Mouse (Mus musculus): ENCODE measurements around the gene Ing2.
A peak's percentile ranks its signal among the peaks of the same experiment; 100 is the strongest.

Gene Ing2

DNA sequence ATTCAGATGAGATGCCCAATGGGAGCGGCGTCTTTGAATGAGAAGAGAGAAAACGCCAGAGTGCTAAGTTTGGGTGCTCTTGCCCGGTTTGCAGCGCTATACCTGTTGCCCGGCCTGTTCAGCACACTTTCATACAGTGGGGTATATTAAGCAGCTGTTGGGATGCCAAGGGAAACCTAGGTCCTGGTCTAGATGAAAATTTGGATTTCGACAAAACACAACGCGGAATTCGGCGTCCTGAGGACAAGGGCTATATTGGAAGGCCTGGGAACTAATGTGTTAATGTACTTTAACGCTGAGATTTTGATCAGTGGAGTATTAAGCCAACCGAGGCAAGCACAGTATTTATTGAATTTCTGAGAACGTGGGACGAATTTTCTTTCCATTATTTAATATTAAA, 868 bp upstream of the Ing2 start:
- DNase-seq (ENCODE audit: extremely low read depth, low read depth, low spot score): no peak

DNA sequence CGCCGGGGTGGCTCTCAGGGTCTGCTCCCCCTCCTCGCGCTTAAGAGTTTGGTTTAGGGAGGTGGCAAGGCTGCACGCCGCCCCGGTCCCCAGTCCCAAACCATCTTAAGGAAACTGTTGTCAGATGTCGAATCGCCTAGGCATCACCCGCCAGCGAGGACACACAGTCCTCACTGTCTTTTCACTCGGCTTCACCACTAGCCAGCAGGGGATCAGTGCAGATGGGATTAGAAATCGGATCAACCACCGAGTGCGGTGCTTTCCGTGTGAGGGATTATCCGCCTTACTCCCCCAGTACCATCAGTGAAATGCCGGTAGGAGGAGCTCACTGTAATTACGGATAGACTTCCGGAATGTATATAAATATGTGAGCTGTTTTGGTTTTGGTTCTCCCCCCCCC, 430 bp upstream of the Ing2 start:
- no peak for DNase-seq (ENCODE audit: extremely low read depth, low read depth, low spot score)

DNA sequence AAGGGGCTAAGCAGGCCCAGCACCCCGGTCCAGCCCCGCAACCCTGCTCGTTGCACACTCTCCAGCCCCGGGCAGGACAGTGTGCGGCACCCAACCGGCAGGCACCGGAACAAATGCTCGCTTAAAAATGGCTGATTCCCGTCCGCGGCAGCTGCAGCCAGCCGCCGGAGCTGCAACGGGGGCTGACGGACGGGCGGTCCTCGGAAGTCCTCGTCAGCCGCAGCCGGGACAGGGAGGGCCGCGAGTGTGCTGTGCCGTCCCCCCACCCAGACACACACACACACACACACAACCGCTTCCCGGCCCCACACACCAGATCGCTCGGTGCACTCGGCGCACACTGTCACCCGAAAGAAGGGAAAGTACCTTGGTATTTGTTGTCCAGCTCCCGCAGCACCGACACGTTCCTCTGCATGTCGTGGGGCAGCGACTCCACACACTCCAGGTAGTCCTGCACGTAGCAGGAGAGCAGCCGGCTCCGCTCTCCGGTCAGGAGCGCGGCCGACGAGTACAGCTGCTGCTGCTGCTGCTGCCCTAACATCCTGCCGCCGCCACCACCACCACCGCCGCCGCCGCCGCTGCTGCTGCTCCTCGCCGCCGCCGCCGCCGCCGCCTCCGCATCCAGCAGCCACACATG, 1.1 kb downstream of the Ing2 start:
- DNase-seq (ENCODE audit: extremely low read depth, low read depth, low spot score): no peak

DNA sequence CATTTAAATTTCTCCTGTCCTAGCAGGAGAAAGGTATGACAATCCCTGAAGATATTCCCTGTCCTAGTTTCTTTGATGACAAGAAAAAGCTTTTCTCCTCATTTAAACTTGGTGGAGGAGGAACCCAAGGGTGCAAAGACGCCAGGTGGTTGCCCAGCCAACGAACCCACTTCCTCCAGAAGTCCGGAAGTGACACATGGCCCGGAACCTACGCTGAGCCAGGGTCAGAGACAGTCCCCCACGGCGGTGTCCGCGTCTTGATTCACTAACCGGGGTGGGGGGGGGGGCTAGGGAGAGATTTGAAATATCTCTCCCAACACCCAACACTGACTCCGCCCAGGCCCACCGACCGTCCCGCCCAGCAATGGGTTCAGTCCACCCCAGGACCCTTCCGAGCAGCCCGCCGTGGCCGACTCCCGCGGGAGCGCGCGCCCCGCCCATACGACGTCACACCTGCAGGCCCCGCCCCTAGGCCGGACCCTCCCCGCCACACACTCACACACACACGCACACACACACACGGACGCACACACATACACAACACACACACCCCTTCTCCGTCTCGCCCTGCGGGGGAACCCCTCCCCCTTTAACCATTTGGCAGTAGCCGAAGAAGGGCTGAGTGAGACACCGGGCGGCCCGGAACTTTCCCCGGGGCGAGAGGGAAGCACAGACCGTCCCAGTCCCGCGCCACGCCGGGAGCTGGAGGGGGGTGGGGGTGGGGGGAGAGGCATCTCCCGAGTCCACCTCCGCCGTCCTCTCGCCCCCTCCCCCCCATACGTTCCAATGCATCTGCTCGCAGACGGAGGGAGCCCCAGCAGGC, 1.8 kb downstream of the Ing2 start:
- DNase-seq (ENCODE audit: extremely low read depth, low read depth, low spot score): no peak

DNA sequence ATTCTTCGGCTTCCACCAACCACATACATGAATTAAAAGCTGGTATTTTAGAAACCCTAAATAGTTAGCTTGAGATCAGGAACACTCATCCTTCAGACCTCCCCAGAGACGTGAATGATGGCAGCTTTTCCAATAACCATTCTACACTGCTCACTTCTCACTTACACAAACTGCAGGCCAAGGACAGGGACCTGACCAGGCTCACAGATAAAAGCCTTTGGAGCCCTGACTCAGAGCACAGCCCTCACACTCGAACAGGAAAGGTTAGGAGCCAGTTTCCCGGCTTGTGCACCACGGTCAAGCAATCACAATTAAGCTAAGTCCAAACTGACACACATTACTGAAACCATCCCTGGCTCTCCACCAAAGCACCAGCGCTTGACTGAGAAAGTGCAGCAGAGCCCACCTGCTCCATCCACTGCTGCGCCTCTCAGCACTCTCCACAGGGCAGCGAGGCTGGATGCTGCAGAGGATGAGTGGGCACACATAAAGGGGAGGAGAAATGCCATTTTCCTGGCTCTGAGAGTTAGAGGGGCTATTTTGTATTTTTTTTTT, 11.0 kb downstream of the Ing2 start:
- DNase-seq (ENCODE audit: extremely low read depth, low read depth, low spot score): no peak

DNA sequence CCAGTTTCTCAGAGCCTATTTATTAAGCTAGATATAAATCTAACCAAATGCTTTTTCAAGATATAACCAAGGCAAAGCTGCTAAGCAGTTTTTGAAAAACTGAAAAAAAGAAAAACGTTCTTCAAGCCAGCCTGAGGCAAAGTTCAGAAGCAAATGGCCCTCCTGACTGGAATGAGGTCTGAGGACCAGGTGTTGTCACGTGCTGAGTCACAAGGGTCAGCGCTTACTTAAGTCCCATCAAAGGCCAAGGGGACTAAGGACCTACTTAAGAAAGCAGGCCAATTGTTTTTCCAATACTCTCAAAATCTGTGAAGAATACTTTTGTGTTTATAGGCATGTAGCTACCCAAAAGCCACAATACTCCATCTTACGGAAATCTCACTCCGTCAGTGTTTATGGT, 12.2 kb downstream of the Ing2 start:
- DNase-seq (ENCODE audit: extremely low read depth, low read depth, low spot score): no peak

DNA sequence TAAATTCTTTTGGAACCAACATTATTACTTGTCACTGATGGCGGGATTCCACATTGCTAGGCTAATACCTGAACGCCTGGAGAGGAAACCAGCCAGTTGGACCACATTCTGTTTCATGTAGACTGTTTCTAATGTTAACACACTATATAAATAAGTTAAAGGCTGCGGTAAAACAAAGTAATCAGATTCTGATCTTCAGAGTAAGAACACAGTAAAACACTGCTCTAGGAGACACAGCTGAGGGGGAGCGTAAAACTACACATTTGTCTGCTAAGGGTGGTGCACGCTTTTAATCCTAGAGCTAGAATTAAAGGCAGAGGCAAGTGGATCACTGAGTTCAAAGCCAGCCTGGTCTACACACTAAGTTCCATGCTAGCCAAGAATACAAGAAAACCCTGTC, 12.6 kb downstream of the Ing2 start:
- no peak for DNase-seq (ENCODE audit: extremely low read depth, low read depth, low spot score)

DNA sequence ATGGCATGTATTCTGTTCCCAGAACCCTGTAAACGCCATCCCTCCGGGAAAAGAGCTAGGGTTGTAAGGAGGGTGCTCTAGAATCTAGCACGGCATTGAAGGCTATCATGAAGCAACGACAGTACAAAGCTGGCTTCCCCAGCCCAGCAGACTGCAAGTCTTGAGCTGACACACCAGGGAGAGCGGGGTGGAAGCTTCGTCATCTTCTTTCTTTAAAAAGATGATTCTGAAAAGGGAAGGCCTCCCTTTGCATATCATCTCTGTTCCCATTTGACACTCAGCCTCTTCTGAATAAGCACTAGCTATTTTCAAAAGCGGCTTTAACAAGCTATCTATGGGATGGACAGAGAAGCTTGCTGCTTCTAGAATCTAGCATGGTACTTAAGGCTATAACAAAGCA, 15.0 kb downstream of the Ing2 start:
- DNase-seq (ENCODE audit: extremely low read depth, low read depth, low spot score): no peak

DNA sequence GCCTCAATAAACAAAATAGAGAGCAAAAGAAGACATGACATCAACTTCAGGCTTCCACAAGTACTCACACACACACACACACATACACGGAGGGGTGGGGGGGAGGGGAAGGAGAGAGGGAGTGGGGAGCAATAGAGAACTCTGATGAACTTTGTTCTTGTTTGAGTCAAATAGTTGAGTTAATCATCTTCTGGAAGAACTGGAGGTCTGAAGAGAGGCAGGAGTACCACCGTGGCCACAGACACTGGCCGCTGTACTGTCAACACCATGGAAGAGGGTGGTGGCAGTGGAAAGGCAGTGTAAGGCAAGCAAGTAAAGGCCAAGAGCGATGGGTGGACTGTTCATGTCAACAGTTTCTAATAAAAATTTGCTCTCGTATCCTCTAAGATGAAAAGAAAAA, 15.9 kb downstream of the Ing2 start:
- DNase-seq (ENCODE audit: extremely low read depth, low read depth, low spot score): no peak

DNA sequence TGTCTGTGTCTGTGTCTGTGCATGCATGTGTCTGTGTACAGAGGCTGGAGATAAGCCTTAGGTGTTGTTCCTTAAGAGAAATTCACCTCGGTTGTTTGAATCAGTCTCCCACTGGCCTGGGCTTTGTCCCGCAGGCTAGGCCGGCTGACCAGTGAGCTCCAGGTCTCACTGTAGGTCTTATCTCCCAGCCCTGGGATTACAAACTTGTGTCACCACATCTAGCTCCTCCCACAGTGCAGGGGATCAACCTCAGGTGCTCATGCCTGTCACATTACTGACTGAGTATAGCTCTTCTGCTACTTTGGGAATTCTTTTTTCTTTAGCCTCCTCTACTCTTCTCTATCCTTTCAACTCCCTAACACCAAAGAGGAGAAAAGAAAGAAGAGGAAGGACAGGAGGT, 20.9 kb downstream of the Ing2 start:
- DNase-seq (ENCODE audit: extremely low read depth, low read depth, low spot score): no peak

DNA sequence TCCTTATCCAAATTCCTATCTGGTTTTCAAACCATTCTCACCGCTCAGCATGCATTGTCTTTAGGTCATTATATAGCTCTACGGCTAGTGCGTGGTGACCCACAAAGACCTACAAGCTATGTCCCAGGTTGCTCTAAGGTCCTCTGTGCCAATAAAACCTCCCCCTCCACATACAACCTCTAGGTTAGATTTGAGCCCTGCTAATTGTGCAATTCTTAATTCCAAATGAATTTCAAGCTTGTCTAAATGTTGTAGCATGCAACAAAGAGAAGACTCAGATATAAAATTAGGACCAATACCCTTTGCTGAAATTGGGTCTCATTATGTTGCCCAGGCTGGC, 22.6 kb downstream of the Ing2 start:
- DNase-seq (ENCODE audit: extremely low read depth, low read depth, low spot score): no peak

DNA sequence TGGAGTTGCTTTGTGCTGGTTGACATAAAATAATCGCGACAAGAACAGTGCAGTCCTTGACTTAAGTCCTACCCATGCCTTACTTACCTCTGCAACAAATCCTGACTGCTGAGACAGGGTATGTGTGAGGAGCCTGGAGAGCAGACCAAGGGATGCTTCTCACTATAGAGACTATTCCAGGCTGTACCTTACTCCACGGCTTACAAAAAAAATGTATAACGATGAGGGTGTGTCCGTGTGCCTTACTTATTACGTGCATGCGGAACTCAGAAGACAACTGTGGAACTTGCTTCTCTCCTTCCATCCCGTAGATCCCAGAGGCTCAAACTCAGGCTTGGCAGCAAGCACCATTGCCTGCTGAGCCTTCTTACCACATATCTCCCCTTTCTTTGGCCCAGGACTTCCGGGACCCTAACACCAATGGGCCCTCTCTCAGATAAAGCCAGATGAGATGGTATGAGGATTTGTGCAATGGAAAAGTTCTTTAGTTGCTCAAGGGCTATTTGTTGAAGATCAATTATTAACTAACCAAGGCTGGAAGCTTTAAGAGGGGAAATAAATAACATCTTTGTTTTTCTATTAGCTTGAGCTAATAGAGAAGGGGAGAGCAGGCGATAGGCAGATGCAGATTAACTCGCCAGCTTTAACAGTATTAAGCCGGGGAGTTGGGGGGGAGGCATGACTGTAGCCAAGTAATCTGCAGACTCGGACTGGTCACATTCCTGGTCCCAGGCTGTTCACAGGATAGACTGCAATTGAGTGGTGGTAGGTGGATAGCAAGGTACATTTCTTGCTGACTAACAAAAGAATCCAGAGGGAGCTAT, 23.2 kb downstream of the Ing2 start:
- no peak for DNase-seq (ENCODE audit: extremely low read depth, low read depth, low spot score)

DNA sequence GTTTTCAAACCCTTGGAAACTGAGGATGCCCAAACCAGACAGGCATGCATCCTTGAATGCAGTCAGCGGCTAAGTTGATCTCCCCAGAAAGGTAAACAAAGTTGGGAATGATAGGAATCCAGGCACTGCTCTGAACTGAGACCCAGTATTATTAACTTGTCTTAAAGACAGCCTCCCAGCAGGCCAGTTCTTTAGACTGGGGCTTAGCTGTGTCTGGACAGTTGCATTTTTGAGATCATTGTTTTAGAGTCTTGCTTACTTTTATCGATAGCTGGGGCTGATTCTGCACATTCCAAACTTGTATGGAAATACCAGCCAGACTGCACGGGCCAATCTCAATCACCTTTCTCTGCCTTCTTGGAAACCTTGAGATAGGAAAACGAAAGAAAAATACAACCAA, 24.5 kb downstream of the Ing2 start:
- DNase-seq (ENCODE audit: extremely low read depth, low read depth, low spot score): no peak

DNA sequence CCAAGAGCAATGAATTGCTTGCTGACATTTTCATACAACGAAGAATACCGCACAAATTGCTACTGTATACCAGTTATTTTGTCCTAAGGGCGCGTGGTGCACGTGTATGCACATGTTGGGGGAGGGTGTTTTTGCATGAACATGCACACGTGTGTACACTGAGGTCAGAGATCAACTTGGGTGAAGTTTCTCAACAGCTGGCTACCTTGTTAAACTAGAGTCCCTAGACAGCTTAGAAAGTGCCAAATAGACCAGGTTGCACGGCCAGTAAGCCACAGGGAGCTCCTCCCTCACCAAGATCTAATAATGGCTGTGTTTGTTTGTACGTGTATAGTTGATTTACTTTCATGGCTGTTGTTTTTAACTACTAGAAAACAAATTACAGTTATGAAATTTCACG, 25.8 kb downstream of the Ing2 start:
- peak; percentile 18 for DNase-seq (ENCODE audit: extremely low read depth, low read depth, low spot score)

DNA sequence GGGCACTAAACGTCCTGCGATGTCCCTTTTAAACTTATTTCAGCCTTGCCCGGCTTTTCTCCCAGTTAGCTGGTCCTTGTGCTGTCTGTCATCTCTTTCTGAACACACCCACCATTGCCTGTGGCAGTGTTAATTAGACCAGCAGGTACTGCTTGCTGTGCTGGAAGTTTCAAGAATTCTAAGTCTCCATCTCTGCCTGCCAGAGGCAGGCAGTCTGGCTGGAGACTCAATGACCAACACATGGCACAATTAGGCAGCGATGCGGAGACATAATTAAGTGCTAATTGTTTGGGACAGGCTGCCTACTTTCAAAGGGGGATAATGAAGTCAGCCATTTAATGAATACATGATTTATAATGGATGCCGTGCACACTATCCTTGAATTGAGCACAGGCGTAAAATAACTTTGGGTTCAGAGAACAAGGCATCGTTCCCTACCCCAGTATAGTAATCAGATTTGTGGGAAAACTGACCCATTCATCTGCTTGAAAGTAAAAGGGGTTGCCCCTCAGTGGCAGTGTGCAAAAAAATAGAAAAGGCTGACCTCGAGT, 32.8 kb downstream of the Ing2 start:
- DNase-seq (ENCODE audit: extremely low read depth, low read depth, low spot score): no peak

DNA sequence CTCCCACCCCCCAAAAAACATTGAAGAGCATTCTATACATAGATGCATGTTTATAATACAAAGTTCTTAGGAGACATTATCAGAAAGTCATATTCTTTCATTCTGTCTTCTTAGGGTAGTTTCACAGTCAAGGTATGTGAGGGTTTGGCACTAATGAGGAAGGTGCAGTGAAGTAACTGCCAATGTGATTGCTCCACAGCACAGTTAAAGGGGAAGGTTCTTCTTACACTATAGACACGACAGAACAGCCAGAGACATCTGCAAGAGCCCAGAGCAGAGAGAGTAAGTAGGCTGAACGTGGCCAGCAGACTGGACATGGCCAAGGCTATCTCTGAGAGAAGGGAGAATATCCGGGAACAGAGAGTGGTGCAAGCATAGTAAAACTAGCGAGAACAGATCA, 38.2 kb downstream of the Ing2 start:
- DNase-seq (ENCODE audit: extremely low read depth, low read depth, low spot score): no peak

DNA sequence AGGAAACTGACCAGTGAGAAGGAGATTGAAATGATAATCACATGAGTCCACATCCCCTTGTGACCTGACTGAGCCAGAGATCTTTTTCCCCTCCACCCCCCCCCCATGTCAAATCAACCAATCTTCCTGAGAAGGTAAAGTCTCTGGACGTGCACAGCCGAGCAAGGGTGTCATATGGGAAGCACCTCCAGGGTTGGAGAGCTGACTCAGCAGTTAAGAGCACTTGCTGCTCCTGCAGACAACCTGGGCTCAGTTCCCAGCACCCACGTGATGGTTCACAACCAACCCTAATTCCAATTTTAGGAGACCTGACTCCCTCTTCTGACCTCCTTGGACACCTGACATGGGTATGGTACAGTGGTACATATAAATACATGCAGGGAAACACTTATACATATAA, 39.3 kb downstream of the Ing2 start:
- DNase-seq (ENCODE audit: extremely low read depth, low read depth, low spot score): no peak

DNA sequence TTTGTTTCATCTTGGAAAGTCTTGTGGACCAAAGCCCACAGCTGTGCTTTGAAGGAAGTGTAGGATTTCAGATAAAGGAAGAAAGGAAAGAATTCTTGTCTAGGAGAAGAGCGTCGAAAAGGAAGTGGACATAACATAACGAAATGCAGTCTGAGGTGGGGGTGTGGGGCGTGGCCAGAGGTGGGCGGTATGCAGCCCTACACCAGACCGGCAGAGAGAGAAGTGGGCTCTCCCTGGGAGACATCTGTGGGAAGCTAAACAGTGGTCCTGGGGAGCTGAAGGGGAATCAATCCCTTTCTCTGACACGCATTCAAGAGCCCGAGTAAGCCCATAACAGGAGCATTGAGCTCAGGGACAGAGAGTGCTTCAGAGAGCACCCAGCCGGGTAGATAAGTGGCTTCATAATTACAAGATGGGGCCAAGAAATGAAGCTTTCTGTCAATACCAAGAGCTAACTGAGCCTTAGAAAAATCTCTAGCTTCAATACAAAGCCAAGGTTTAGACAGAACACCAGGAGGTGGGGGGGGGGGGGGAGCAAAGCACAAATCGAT, 40.5 kb downstream of the Ing2 start:
- DNase-seq (ENCODE audit: extremely low read depth, low read depth, low spot score): no peak

DNA sequence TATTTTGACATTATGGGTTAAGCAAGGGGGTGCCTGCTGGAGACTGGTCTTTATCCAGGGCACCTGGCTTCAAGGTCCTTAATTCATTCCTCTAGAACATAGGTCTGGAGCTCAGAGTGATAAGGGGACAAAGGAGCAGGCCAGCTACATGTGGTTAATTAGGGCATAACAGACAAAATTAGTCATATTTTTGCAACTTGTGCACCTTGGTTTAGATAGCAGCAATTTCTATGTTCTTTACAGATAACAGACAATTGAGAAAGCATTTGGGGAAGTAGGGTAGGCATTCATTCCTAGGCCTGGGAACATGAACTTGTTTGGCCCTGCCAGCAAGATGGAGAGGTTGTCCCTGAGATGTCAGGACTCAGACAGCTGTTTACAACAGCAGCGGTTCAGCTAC, 54.2 kb downstream of the Ing2 start:
- DNase-seq (ENCODE audit: extremely low read depth, low read depth, low spot score): no peak
